Mouse (Mus musculus) E14TG2a.4 (cell line): ENCODE measurements around the gene Btbd16.

Source experiments
- CTCF ChIP-seq: conservative IDR thresholded peaks from 2 replicates; pipeline ENCODE4 v1.5.1; 2014; ENCODE audit warnings: low read length
- NANOG ChIP-seq: IDR thresholded peaks from 2 replicates; pipeline ENCODE4 v1.6.1; 2014; ENCODE audit warnings: borderline replicate concordance, low read length, mixed read lengths
- POU5F1 ChIP-seq: IDR thresholded peaks from 2 replicates; pipeline ENCODE4 v1.6.1; 2014; ENCODE audit warnings: low read length, borderline replicate concordance

DNA sequence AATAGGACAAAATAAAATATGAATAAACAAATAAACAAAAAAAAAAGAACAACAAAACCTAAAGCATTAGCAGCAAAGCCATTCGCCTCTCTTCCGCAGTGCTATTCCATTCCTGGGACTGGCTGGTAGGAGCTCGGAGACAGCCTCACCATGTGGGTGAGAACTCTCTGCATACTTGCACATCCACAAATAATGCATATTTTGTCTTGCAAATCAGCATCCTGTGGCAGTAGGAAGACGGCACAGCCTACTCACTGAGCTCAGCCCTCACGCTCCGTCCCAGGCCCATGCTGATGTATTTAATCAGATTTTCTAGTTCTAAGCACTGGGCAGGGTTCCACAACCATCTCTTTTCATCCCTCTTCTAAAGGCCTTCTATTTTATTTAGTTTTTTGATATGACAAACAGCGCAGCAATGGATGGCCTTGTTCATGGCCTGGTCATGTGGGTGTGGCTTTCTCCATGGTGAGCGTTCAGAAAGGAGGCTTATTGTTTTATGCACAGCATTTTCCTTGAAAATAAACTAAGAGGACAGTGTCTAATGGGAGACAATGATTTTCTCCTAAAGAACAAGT, 29.5 kb downstream of the Btbd16 start:
- no peak for TF ChIP-seq CTCF
- TF ChIP-seq POU5F1 = no peak
- TF ChIP-seq NANOG = no peak
